Mouse (Mus musculus) testis, adult 2 months (tissue): Measurements from ENCODE around the gene Me3.

Experiments
- CTCF ChIP-seq: fragments of 200-500 bp; IDR thresholded peaks from 2 replicates; pipeline ENCODE4 v1.5.1; 2012; ENCODE audit warnings: low read depth, mild to moderate bottlenecking, inconsistent platforms, low read length, moderate library complexity; ENCODE audit not compliant: control insufficient read depth, insufficient read depth, insufficient replicate concordance
- POLR2A ChIP-seq: fragments of 200-500 bp; IDR thresholded peaks from 2 replicates; pipeline ENCODE4 v1.6.1; 2012; ENCODE audit warnings: low read depth, mild to moderate bottlenecking, inconsistent platforms, low read length, moderate library complexity; ENCODE audit not compliant: control insufficient read depth

GRCm38 (mm10) chr7:89796351-89796801 is 164.2 kb downstream of the Me3 start:
- TF ChIP-seq CTCF = no peak
- TF ChIP-seq POLR2A = no peak
